Mouse (Mus musculus) spleen, adult 18-20 months (tissue): ENCODE data around the gene Elob.

ENCODE experiments used
- DNase-seq, 2 experiments: peaks; one replicate each; pipeline ENCODE4 v3.0.0; 2022; ENCODE audit warnings: mixed read lengths in 2 of 2

Elob gene

DNA sequence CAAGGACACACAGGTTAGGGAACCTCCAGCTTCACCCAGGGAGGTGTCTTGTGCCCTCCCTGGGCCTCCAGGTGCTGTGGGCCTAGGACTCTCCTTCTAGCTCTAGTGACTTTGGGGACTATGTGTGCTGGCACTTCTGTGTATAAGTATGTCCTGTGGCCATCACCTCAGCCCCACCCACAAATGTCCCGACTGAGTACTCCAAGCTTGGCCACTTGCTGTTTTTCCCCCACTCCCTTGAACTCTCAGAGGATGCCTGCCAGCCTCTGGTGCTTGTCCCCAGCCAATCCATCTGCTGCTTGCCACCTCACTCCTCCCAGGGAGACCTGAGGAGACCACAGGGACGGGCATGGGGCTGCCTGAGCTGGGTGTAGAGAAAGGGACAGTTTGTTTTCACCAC is 50.5 kb downstream of the Elob start:
- DNase-seq, result no peak

DNA sequence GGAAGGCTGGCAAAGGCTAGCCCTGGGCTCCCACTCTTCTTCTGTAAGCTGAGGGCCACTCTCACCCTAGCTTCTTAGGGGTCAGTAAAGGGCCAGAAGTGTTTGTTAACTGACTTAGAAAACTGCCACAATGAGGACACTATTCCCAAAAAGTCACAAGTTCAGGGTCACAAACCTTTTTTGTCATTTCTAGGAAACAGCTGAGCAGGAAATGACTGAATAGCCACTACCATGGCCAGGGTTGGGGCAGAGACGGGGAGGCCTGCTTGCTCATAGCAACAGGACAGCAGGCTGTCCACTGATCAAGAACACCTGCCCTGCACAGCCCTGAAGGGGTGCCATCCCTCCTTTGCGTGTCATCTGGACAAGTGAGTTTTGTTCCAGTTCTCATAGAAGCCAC is 51.8 kb downstream of the Elob start:
- DNase-seq, result no peak

DNA sequence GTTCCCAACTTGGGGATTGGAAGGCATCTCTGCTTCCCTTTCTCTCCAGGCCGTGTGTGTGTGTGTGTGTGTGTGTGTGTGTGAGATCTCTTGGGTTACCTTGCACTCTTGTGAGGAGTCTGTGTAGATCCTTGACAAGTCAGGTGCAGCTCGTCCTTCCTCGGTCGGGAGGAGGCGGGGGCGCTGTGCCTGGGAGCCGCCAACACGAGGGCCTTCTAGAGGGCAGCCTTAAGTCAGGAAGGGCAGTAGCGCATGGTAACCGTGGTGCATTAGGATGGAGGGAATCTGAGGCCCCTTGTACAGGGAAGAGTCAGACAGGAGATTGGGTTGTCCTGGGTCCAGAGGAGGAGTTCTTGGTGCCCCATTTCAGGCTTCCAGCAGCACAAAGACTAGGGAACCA is 52.7 kb downstream of the Elob start:
- DNase-seq, result no peak
